Mouse (Mus musculus) spleen, adult 2 months (tissue): ENCODE measurements around the gene Mefv. TPM values are rescaled to one million over a fixed set of nuclear protein-coding genes. Genes with fewer than 3 reads are reported as not detected.
A peak's percentile ranks its signal among the peaks of the same experiment; 100 is the strongest.

Experiments
- DNase-seq, 2 experiments: peaks; one replicate each; pipeline versions ENCODE4 v3.0.0 to v3.0.0-alpha.2; 2012 to 2021; ENCODE audit warnings: low spot score in 2 of 2, low read depth in 1 of 2
- H3K27ac ChIP-seq: fragments of 200-500 bp; 2 replicates; pipeline ENCODE4 v1.5.1; 2012; ENCODE audit warnings: low read length, inconsistent platforms; ENCODE audit not compliant: insufficient read depth
- H3K27me3 ChIP-seq: fragments of 200-500 bp; 2 replicates; pipeline ENCODE4 v1.6.1; 2012; ENCODE audit warnings: mild to moderate bottlenecking, moderate library complexity, low read length, inconsistent platforms; ENCODE audit not compliant: control insufficient read depth, insufficient read depth
- H3K36me3 ChIP-seq: fragments of 200-500 bp; 2 replicates; pipeline ENCODE4 v1.6.1; 2012; ENCODE audit warnings: mild to moderate bottlenecking, low read length, inconsistent platforms; ENCODE audit not compliant: control insufficient read depth, insufficient read depth
- H3K4me1 ChIP-seq: fragments of 200-500 bp; 2 replicates; pipeline ENCODE4 v1.6.1; 2011; ENCODE audit warnings: inconsistent platforms; ENCODE audit not compliant: control insufficient read depth, insufficient read depth, insufficient read length
- H3K4me3 ChIP-seq: fragments of 200-500 bp; 2 replicates; pipeline ENCODE4 v1.5.1; 2011; ENCODE audit warnings: mild to moderate bottlenecking, inconsistent platforms; ENCODE audit not compliant: insufficient read depth, insufficient read length; ENCODE audit errors: extremely low read depth
- CTCF ChIP-seq: fragments of 200-500 bp; IDR thresholded peaks from 2 replicates; pipeline ENCODE4 v1.5.1; 2011; ENCODE audit warnings: mild to moderate bottlenecking, inconsistent platforms; ENCODE audit not compliant: insufficient read depth, insufficient read length, insufficient replicate concordance; ENCODE audit errors: extremely low read depth
- POLR2A ChIP-seq: fragments of 200-500 bp; IDR thresholded peaks from 2 replicates; pipeline ENCODE4 v1.6.1; 2011; ENCODE audit warnings: low read depth, low read length, inconsistent platforms
- WGBS: fragments of 180-500 bp; shearing (Covaris S2); methylation state at CpG from one replicate; pipeline ENCODE4 v1.1.7; 2018; 5-methylcytosine and 5-hydroxymethylcytosine counted together
- polyA plus RNA-seq: library from polyadenylated mRNA; depleted of rRNA; stranded (reverse); fragments of >200 nt; gene quantifications from 2 replicates; pipeline ENCODE4 v1.2.3, GENCODE M21; 2012

Gene Mefv
- polyA plus RNA-seq, 1 experiment: 2.9 TPM

GRCm38 (mm10) chr16:3733198-3733732 lies 15.4 kb upstream of the Mefv start:
- TF ChIP-seq CTCF (no peak), POLR2A (no peak)
- Histone ChIP-seq H3K4me1 (no peaks in the 10 kb centered on the region), H3K36me3 (no peaks in the 10 kb centered on the region), H3K4me3 (no peak overlapping the region), H3K27ac (no peak overlapping the region), H3K27me3 (no peaks in the 10 kb centered on the region)
- DNase-seq: no peak
- WGBS: 86% methylated on average over 1 of the region's 1 CpGs

GRCm38 (mm10) chr16:3732612-3733011 lies 14.7 kb upstream of the Mefv start:
- WGBS: 21% methylated on average over 4 of the region's 4 CpGs
- no peaks in the 10 kb centered on the region for H3K4me1 ChIP-seq
- H3K36me3 ChIP-seq: no peaks in the 10 kb centered on the region
- no peak overlapping the region for H3K4me3 ChIP-seq
- DNase-seq: no peak
- no peak for TF ChIP-seq POLR2A
- TF ChIP-seq CTCF: no peak
- no peak overlapping the region for H3K27ac ChIP-seq
- H3K27me3 ChIP-seq: no peaks in the 10 kb centered on the region

GRCm38 (mm10) chr16:3727980-3728720 lies 10.3 kb upstream of the Mefv start:
- H3K4me3 ChIP-seq: no peak overlapping the region
- TF ChIP-seq CTCF (no peak), POLR2A (no peak)
- H3K27me3 ChIP-seq: no peaks in the 10 kb centered on the region
- no peaks in the 10 kb centered on the region for H3K36me3 ChIP-seq
- DNase-seq: no peak
- WGBS: 92% methylated on average over 6 of the region's 6 CpGs
- H3K27ac ChIP-seq: no peak overlapping the region
- no peaks in the 10 kb centered on the region for H3K4me1 ChIP-seq

- WGBS: 12% methylated on average over 3 of the region's 3 CpGs
- no peak for DNase-seq
- Histone ChIP-seq H3K36me3 (no peaks in the 10 kb centered on the region), H3K4me3 (no peak overlapping the region), H3K4me1 (no peaks in the 10 kb centered on the region), H3K27ac (peak overlapping the region; percentile 64), H3K27me3 (no peaks in the 10 kb centered on the region)
- TF ChIP-seq CTCF (no peak), POLR2A (no peak)
These were observed 5.3 kb upstream of the Mefv start for GRCm38 (mm10) chr16:3723231-3723630.

GRCm38 (mm10) chr16:3714731-3715130 lies 3.2 kb downstream of the Mefv start:
- Histone ChIP-seq H3K36me3 (no peaks in the 10 kb centered on the region), H3K4me1 (no peaks in the 10 kb centered on the region), H3K4me3 (no peak overlapping the region), H3K27ac (no peak overlapping the region; the same call in 1 of the 2 replicates), H3K27me3 (no peaks in the 10 kb centered on the region)
- WGBS: 20% methylated on average over 2 of the region's 2 CpGs
- no peak for TF ChIP-seq CTCF
- TF ChIP-seq POLR2A: no peak
- no peak for DNase-seq

- no peak for DNase-seq
- H3K36me3 ChIP-seq: no peaks in the 10 kb centered on the region
- no peak overlapping the region for H3K27ac ChIP-seq
- 30% methylated on average over 6 of the region's 6 CpGs for WGBS
- TF ChIP-seq POLR2A (no peak), CTCF (no peak)
- no peaks in the 10 kb centered on the region for H3K4me1 ChIP-seq
- no peaks in the 10 kb centered on the region for H3K27me3 ChIP-seq
- H3K4me3 ChIP-seq: no peak overlapping the region
These were observed 11.2 kb downstream of the Mefv start for GRCm38 (mm10) chr16:3706680-3707079.

- H3K27ac ChIP-seq: no peak overlapping the region
- no peaks in the 10 kb centered on the region for H3K27me3 ChIP-seq
- 30% methylated on average over 1 of the region's 1 CpGs for WGBS
- DNase-seq: no peak
- H3K36me3 ChIP-seq: no peaks in the 10 kb centered on the region
- H3K4me1 ChIP-seq: 0 out of 2 replicates have a peak, but pooled peaks cover 2% of the 10 kb centered on the region
- TF ChIP-seq POLR2A (no peak), CTCF (no peak)
- no peak overlapping the region for H3K4me3 ChIP-seq
These were observed 17.0 kb downstream of the Mefv start for GRCm38 (mm10) chr16:3700893-3701292.
